ENCODE assay signal across 28 mouse cellular contexts in the genomic region with DNA sequence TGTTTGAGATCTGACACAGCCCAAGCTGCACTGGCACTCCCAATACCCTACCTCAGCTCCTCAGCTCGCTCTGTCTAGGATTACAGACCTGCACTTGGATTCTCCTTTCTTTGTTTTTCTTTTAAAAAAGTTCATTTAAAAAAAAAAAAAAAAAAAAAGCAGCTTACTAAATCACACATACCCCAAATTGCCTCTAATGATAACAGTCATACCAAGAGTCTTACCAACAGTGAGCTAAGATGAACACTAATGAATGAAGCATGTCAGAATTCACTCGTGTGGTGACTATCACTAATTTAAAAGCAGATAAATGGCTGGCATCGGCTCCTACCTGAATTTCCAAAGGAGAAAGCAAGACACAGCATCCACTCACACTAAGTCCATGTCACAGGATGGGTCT. TPM values are rescaled to one million over a fixed set of nuclear protein-coding genes. Genes with fewer than 3 reads are reported as not detected.
DNase-seq lines count a peak whose midpoint lies in the region; ATAC-seq and TF ChIP-seq lines count a peak whose summit lies in the region.
"Had no signal": no experiment of that assay in that cellular context is flagged by ENCODE, and none has a peak within 500 bp of the region (broad histone marks: within the 10 kb centered on the region; RNA-seq: fewer than 3 reads in every experiment).

No protein-coding gene starts in this region.

- DNase-seq in gastrocnemius, adult 2 months: no peak
- no peak for DNase-seq in gastrocnemius, postnatal 10 days
- DNase-seq in heart, postnatal 0 days (ENCODE audit: low spot score): no peak
- DNase-seq in heart, embryonic 10.5 days (ENCODE audit: low spot score): no peak
- no peak for DNase-seq in midbrain, embryonic 14.5 days
- peak; percentile 29 for DNase-seq in induced T-regulatory cell, adult 2 months (ENCODE audit: low read depth)
- no peak for DNase-seq in right cerebral cortex, adult 2 months (ENCODE audit: low spot score in 2 of 2)
- DNase-seq: adrenal gland, adult 8-10 months; cerebellum, adult 11 months; cerebellum, adult 9-10 months; cerebellum, postnatal 36 days; embryo, embryonic 11 days; gastrocnemius, postnatal 36 days; heart, postnatal 14 days; layer of hippocampus, adult 9-11 months; lung, embryonic 14.5 days; lung, postnatal 36 days; thymus, postnatal 25 days had no signal

- no peaks in the 10 kb centered on the region for H3K9me3 ChIP-seq in heart, postnatal 0 days (replicated peaks; ENCODE audit: control insufficient read depth, low read length)
- no peaks in the 10 kb centered on the region for H3K9me3 ChIP-seq in heart, embryonic 10.5 days
- H3K9me3 ChIP-seq in midbrain, embryonic 16.5 days (replicated peaks; ENCODE audit: control insufficient read depth, low read length, poor library complexity, severe bottlenecking): no peaks in the 10 kb centered on the region
- no peaks in the 10 kb centered on the region for H3K9me3 ChIP-seq in midbrain, embryonic 14.5 days (ENCODE audit: control insufficient read depth, low read length)
- H3K9me3 ChIP-seq: embryonic facial prominence, embryonic 12.5 days; G1E; hindbrain, embryonic 12.5 days; limb, embryonic 12.5 days; liver, embryonic 15.5 days; neural tube, embryonic 13.5 days had no signal

- peak overlapping the region; percentile 49; the same call in 1 of the 2 replicates for H3K27ac ChIP-seq in gastrocnemius, adult 2 months
- H3K27ac ChIP-seq in heart, postnatal 0 days (ENCODE audit: low read depth): 0 out of 2 replicates have a peak overlapping the region, but pooled peaks have one; percentile 30
- H3K27ac ChIP-seq in heart, embryonic 10.5 days: no peak overlapping the region
- no peak overlapping the region for H3K27ac ChIP-seq in midbrain, embryonic 16.5 days (ENCODE audit: low read length)
- H3K27ac ChIP-seq in midbrain, embryonic 14.5 days (replicated peaks; ENCODE audit: low read depth, low read length): no peak overlapping the region
- H3K27ac ChIP-seq: embryonic facial prominence, embryonic 12.5 days; hindbrain, embryonic 12.5 days; hindbrain, postnatal 0 days; liver, embryonic 15.5 days; neural tube, embryonic 13.5 days had no signal

- peaks cover 24% of the 10 kb centered on the region; the same call in 1 of the 2 replicates for H3K4me1 ChIP-seq in heart, postnatal 0 days (ENCODE audit: control insufficient read depth, insufficient read depth)
- peaks cover 14% of the 10 kb centered on the region for H3K4me1 ChIP-seq in heart, embryonic 10.5 days
- peaks cover 14% of the 10 kb centered on the region for H3K4me1 ChIP-seq in midbrain, embryonic 16.5 days (ENCODE audit: control insufficient read depth, insufficient read depth, low read length)
- H3K4me1 ChIP-seq in midbrain, embryonic 14.5 days (ENCODE audit: control insufficient read depth, insufficient read depth, low read length): 0 out of 2 replicates have a peak, but pooled peaks cover 4% of the 10 kb centered on the region

- TF ChIP-seq CTCF in gastrocnemius, adult 2 months (IDR thresholded peaks at IDR 0.05): no peak
- TF ChIP-seq CTCF in heart, postnatal 0 days (IDR thresholded peaks at IDR 0.05; ENCODE audit: low read depth): no peak

- no peak overlapping the region; the same call in 1 of the 2 replicates for H3K9ac ChIP-seq in heart, postnatal 0 days (replicated peaks; ENCODE audit: low read depth, low read length)
- 0 out of 2 replicates have a peak overlapping the region, but pooled peaks have one; percentile 7 for H3K9ac ChIP-seq in midbrain, embryonic 16.5 days (ENCODE audit: low read depth, low read length)
- no peak overlapping the region for H3K9ac ChIP-seq in midbrain, embryonic 14.5 days (replicated peaks; ENCODE audit: low read length)
- H3K9ac ChIP-seq: embryonic facial prominence, embryonic 12.5 days; hindbrain, embryonic 12.5 days; limb, embryonic 12.5 days; liver, embryonic 15.5 days; lung, embryonic 14.5 days; neural tube, embryonic 13.5 days had no signal

- H3K27me3 ChIP-seq in heart, postnatal 0 days (ENCODE audit: control insufficient read depth, insufficient read depth, low read length): no peaks in the 10 kb centered on the region
- H3K27me3 ChIP-seq in heart, embryonic 10.5 days (ENCODE audit: insufficient read depth, poor library complexity, severe bottlenecking): no peaks in the 10 kb centered on the region
- no peaks in the 10 kb centered on the region for H3K27me3 ChIP-seq in midbrain, embryonic 16.5 days (ENCODE audit: control insufficient read depth, insufficient read depth, low read depth, low read length)
- H3K27me3 ChIP-seq in midbrain, embryonic 14.5 days (ENCODE audit: control insufficient read depth, insufficient read depth, low read length): no peaks in the 10 kb centered on the region
- H3K27me3 ChIP-seq: embryonic facial prominence, embryonic 12.5 days; hindbrain, embryonic 12.5 days; limb, embryonic 12.5 days; liver, embryonic 15.5 days; neural tube, embryonic 13.5 days had no signal

- intact Hi-C loops in gastrocnemius, adult 2 months (cut with DNase I): loop anchor here (10.0 kb wide), 1 partner anchor 1991 kb away; a partner anchor contains a TSS

- H3K4me3 ChIP-seq in gastrocnemius, adult 2 months: no peak overlapping the region
- H3K4me3 ChIP-seq in heart, postnatal 0 days (ENCODE audit: low read depth, low read length): no peak overlapping the region
- no peak overlapping the region for H3K4me3 ChIP-seq in heart, embryonic 10.5 days
- H3K4me3 ChIP-seq in midbrain, embryonic 16.5 days (ENCODE audit: low read depth, low read length): no peak overlapping the region
- no peak overlapping the region for H3K4me3 ChIP-seq in midbrain, embryonic 14.5 days (replicated peaks; ENCODE audit: low read depth, low read length)
- H3K4me3 ChIP-seq: embryonic facial prominence, embryonic 12.5 days; hindbrain, embryonic 12.5 days; limb, embryonic 12.5 days; liver, embryonic 15.5 days; neural tube, embryonic 13.5 days had no signal

- no peak overlapping the region for H3K4me2 ChIP-seq in heart, postnatal 0 days (ENCODE audit: low read depth, low read length)
- no peak overlapping the region for H3K4me2 ChIP-seq in midbrain, embryonic 16.5 days (ENCODE audit: low read length)
- no peak overlapping the region for H3K4me2 ChIP-seq in midbrain, embryonic 14.5 days (ENCODE audit: low read length)
- H3K4me2 ChIP-seq: embryonic facial prominence, embryonic 12.5 days; hindbrain, embryonic 12.5 days; limb, embryonic 12.5 days; liver, embryonic 15.5 days; lung, embryonic 14.5 days; neural tube, embryonic 13.5 days had no signal

- no peak for TF ChIP-seq EP300 in heart, postnatal 0 days (IDR thresholded peaks at IDR 0.05; ENCODE audit: low read depth)

- no peaks in the 10 kb centered on the region for H3K36me3 ChIP-seq in heart, postnatal 0 days (replicated peaks; ENCODE audit: control insufficient read depth, insufficient read depth, low read length)
- no peaks in the 10 kb centered on the region for H3K36me3 ChIP-seq in heart, embryonic 10.5 days
- no peaks in the 10 kb centered on the region for H3K36me3 ChIP-seq in midbrain, embryonic 16.5 days (ENCODE audit: control insufficient read depth, insufficient read depth, low read length)
- H3K36me3 ChIP-seq in midbrain, embryonic 14.5 days (ENCODE audit: control insufficient read depth, insufficient read depth, low read length): no peaks in the 10 kb centered on the region
- H3K36me3 ChIP-seq: embryonic facial prominence, embryonic 12.5 days; hindbrain, embryonic 12.5 days; liver, embryonic 15.5 days; neural tube, embryonic 13.5 days had no signal

- no peak for ATAC-seq in heart, postnatal 0 days (ENCODE audit: insufficient read depth, low read depth)
- ATAC-seq in midbrain, embryonic 16.5 days: no peak
- no peak for ATAC-seq in midbrain, embryonic 14.5 days (ENCODE audit: low FRiP score, low TSS enrichment)
- ATAC-seq: forebrain, embryonic 14.5 days; hindbrain, postnatal 0 days; intestine, postnatal 0 days had no signal

- WGBS in heart, postnatal 0 days: 66% methylated on average over 3 of the region's 3 CpGs
- WGBS in heart, embryonic 10.5 days: 72% methylated on average over 3 of the region's 3 CpGs
- WGBS in midbrain, embryonic 16.5 days: 67% methylated on average over 3 of the region's 3 CpGs
- WGBS in midbrain, embryonic 14.5 days: 72% methylated on average over 3 of the region's 3 CpGs

RNA-seq across cellular contexts. Expression of a gene that starts 4.6 kb away (rescaled TPM):
- total RNA-seq in gastrocnemius, adult 2 months (2021): 100 to 1,000 TPM in 1 of 2 experiments, 10 to 100 TPM in 1; 97.8 to 113 TPM
- 10 to 100 TPM; 57.2 to 57.5 TPM for total RNA-seq in gastrocnemius, postnatal 10 days (2021)
- total RNA-seq in heart, postnatal 0 days (2014; rRNA removed; ENCODE audit: low replicate concordance): 44.6 TPM in 2 replicates
- polyA plus RNA-seq in heart, postnatal 0 days (2015; fragmentation: Nextera tagmentation; extraction: Ambion mirVana): 43.8 and 44.8 TPM in 2 replicates
- 35.5 and 40.6 TPM in 2 replicates for polyA plus RNA-seq in heart, embryonic 10.5 days (2016; fragmentation: Nextera tagmentation; extraction: Ambion mirVana)
- polyA plus RNA-seq in midbrain, embryonic 16.5 days (2015; fragmentation: Nextera tagmentation; extraction: Ambion mirVana): 21.5 and 25.0 TPM in 2 replicates
- 13.1 and 24.3 TPM in 2 replicates for polyA plus RNA-seq in midbrain, embryonic 14.5 days (2014; fragmentation: Nextera tagmentation; extraction: Ambion mirVana)

Comparison
In these comparisons a context has a peak if more than half of its experiments do, and no peak if none do; other contexts are left out.
1. H3K27ac ChIP-seq: peak in gastrocnemius, adult 2 months (single experiment) and heart, postnatal 0 days (single experiment); none in heart, embryonic 10.5 days (single experiment), midbrain, embryonic 16.5 days (single experiment) and midbrain, embryonic 14.5 days (single experiment).